Mouse (Mus musculus): ENCODE data around the gene Mob1b. TPM values are rescaled to one million over a fixed set of nuclear protein-coding genes. Genes with fewer than 3 reads are reported as not detected.
"Not testable (repeated sequence)": the region's sequence is repeated elsewhere in the genome, so short reads cannot be mapped to it uniquely, and the experiment has no call there.

Gene Mob1b
- polyA plus RNA-seq, 1 experiment: 11.9 TPM

- no peak overlapping the region for H3K27ac ChIP-seq (ENCODE audit: insufficient read depth, low read length)
- H3K4me3 ChIP-seq (ENCODE audit: insufficient read depth, low read length): peak overlapping the region; percentile 68
- TF ChIP-seq POLR2A (IDR thresholded peaks at IDR 0.05; ENCODE audit: extremely low read depth, insufficient read depth, low read length): no peak
- TF ChIP-seq CTCF (IDR thresholded peaks at IDR 0.05; ENCODE audit: extremely low read depth, insufficient read depth, low read length): no peak
These were observed 1.6 kb downstream of the Mob1b start for GRCm38 (mm10) chr5:88722213-88722600.

GRCm38 (mm10) chr5:88724030-88724429 is 3.4 kb downstream of the Mob1b start:
- TF ChIP-seq POLR2A (IDR thresholded peaks at IDR 0.05; ENCODE audit: extremely low read depth, insufficient read depth, low read length) (no peak), CTCF (IDR thresholded peaks at IDR 0.05; ENCODE audit: extremely low read depth, insufficient read depth, low read length) (no peak)
- H3K4me3 ChIP-seq (ENCODE audit: insufficient read depth, low read length): no peak overlapping the region
- H3K4me1 ChIP-seq (ENCODE audit: control insufficient read depth, insufficient read depth, low read length): peaks cover 8% of the 10 kb centered on the region; the same call in 1 of the 2 replicates
- H3K27ac ChIP-seq (ENCODE audit: insufficient read depth, low read length): no peak overlapping the region

More at GRCm38 (mm10) chr5:88722213-88722600, 1.6 kb downstream of the Mob1b start:
- H3K4me1 ChIP-seq (ENCODE audit: control insufficient read depth, insufficient read depth, low read length): peaks cover 8% of the 10 kb centered on the region; the same call in 1 of the 2 replicates

- Histone ChIP-seq H3K27ac (ENCODE audit: insufficient read depth, low read length) (no peak overlapping the region), H3K4me1 (ENCODE audit: control insufficient read depth, insufficient read depth, low read length) (peaks cover 2% of the 10 kb centered on the region; the same call in 1 of the 2 replicates), H3K4me3 (ENCODE audit: insufficient read depth, low read length) (no peak overlapping the region)
- TF ChIP-seq POLR2A (IDR thresholded peaks at IDR 0.05; ENCODE audit: extremely low read depth, insufficient read depth, low read length) (no peak), CTCF (IDR thresholded peaks at IDR 0.05; ENCODE audit: extremely low read depth, insufficient read depth, low read length) (no peak)
These were observed 7.0 kb downstream of the Mob1b start for GRCm38 (mm10) chr5:88727593-88728144.

GRCm38 (mm10) chr5:88734786-88735185 is 14.1 kb downstream of the Mob1b start:
- Histone ChIP-seq H3K4me1 (ENCODE audit: control insufficient read depth, insufficient read depth, low read length) (no peaks in the 10 kb centered on the region), H3K27ac (ENCODE audit: insufficient read depth, low read length) (no peak overlapping the region), H3K4me3 (ENCODE audit: insufficient read depth, low read length) (no peak overlapping the region)
- TF ChIP-seq CTCF (IDR thresholded peaks at IDR 0.05; ENCODE audit: extremely low read depth, insufficient read depth, low read length) (no peak), POLR2A (IDR thresholded peaks at IDR 0.05; ENCODE audit: extremely low read depth, insufficient read depth, low read length) (no peak)

GRCm38 (mm10) chr5:88741065-88741464 is 20.4 kb downstream of the Mob1b start:
- not testable (repeated sequence) for H3K4me1 ChIP-seq (ENCODE audit: control insufficient read depth, insufficient read depth, low read length); H3K4me3 ChIP-seq (ENCODE audit: insufficient read depth, low read length); H3K27ac ChIP-seq (ENCODE audit: insufficient read depth, low read length)

GRCm38 (mm10) chr5:88747774-88748173 is 27.1 kb downstream of the Mob1b start:
- no peak for TF ChIP-seq CTCF (IDR thresholded peaks at IDR 0.05; ENCODE audit: extremely low read depth, insufficient read depth, low read length)
- TF ChIP-seq POLR2A (IDR thresholded peaks at IDR 0.05; ENCODE audit: extremely low read depth, insufficient read depth, low read length): no peak
- Histone ChIP-seq H3K27ac (ENCODE audit: insufficient read depth, low read length) (no peak overlapping the region), H3K4me1 (ENCODE audit: control insufficient read depth, insufficient read depth, low read length) (no peaks in the 10 kb centered on the region), H3K4me3 (ENCODE audit: insufficient read depth, low read length) (no peak overlapping the region)

- Histone ChIP-seq H3K27ac (ENCODE audit: insufficient read depth, low read length) (no peak overlapping the region), H3K4me3 (ENCODE audit: insufficient read depth, low read length) (no peak overlapping the region), H3K4me1 (ENCODE audit: control insufficient read depth, insufficient read depth, low read length) (no peaks in the 10 kb centered on the region)
- TF ChIP-seq CTCF (IDR thresholded peaks at IDR 0.05; ENCODE audit: extremely low read depth, insufficient read depth, low read length): no peak
- no peak for TF ChIP-seq POLR2A (IDR thresholded peaks at IDR 0.05; ENCODE audit: extremely low read depth, insufficient read depth, low read length)
These were observed 32.5 kb downstream of the Mob1b start for GRCm38 (mm10) chr5:88753199-88753598.

GRCm38 (mm10) chr5:88762611-88763010 is 42.0 kb downstream of the Mob1b start:
- Histone ChIP-seq H3K4me3 (ENCODE audit: insufficient read depth, low read length) (no peak overlapping the region), H3K27ac (ENCODE audit: insufficient read depth, low read length) (no peak overlapping the region), H3K4me1 (ENCODE audit: control insufficient read depth, insufficient read depth, low read length) (no peaks in the 10 kb centered on the region; the same call in 1 of the 2 replicates)
- TF ChIP-seq CTCF (IDR thresholded peaks at IDR 0.05; ENCODE audit: extremely low read depth, insufficient read depth, low read length) (no peak), POLR2A (IDR thresholded peaks at IDR 0.05; ENCODE audit: extremely low read depth, insufficient read depth, low read length) (no peak)

GRCm38 (mm10) chr5:88764430-88764986 is 43.9 kb downstream of the Mob1b start:
- Histone ChIP-seq H3K4me3 (ENCODE audit: insufficient read depth, low read length) (peak overlapping the region; percentile 98), H3K27ac (ENCODE audit: insufficient read depth, low read length) (no peak overlapping the region), H3K4me1 (ENCODE audit: control insufficient read depth, insufficient read depth, low read length) (no peaks in the 10 kb centered on the region; the same call in 1 of the 2 replicates)
- TF ChIP-seq CTCF (IDR thresholded peaks at IDR 0.05; ENCODE audit: extremely low read depth, insufficient read depth, low read length) (no peak), POLR2A (IDR thresholded peaks at IDR 0.05; ENCODE audit: extremely low read depth, insufficient read depth, low read length) (peak; percentile 66; the same call in 1 of the 2 replicates)

- TF ChIP-seq CTCF (IDR thresholded peaks at IDR 0.05; ENCODE audit: extremely low read depth, insufficient read depth, low read length): no peak
- no peak for TF ChIP-seq POLR2A (IDR thresholded peaks at IDR 0.05; ENCODE audit: extremely low read depth, insufficient read depth, low read length)
- Histone ChIP-seq H3K4me3 (ENCODE audit: insufficient read depth, low read length) (peak within 1 kb of the TSS; percentile 98), H3K4me1 (ENCODE audit: control insufficient read depth, insufficient read depth, low read length) (no peaks in the 10 kb centered on the region; the same call in 1 of the 2 replicates), H3K27ac (ENCODE audit: insufficient read depth, low read length) (no peak within 1 kb of the TSS)
These were observed 44.4 kb downstream of the Mob1b start, which contains the start of gene Dck for GRCm38 (mm10) chr5:88764987-88765481. TSS of gene Dck (plus strand) at chr5:88764996.

Data from cortical plate, adult 2 months (tissue).